10 mouse cellular contexts compared by ENCODE assay signal in genomic region chr5:122079796-122080195, GRCm38 (mm10). TPM values are rescaled to one million over a fixed set of nuclear protein-coding genes. Genes with fewer than 3 reads are reported as not detected.
DNase-seq lines count a peak whose midpoint lies in the region; TF ChIP-seq lines count a peak whose summit lies in the region.
"Had no signal": no experiment of that assay in that cellular context is flagged by ENCODE, and none has a peak within 500 bp of the region (broad histone marks: within the 10 kb centered on the region; RNA-seq: fewer than 3 reads in every experiment).

No protein-coding gene starts in this region.

- no peak for TF ChIP-seq POLR2A in bone marrow macrophage, adult 2 months (IDR thresholded peaks at IDR 0.05; ENCODE audit: borderline replicate concordance, low read depth, low read length)

- 0 out of 2 replicates have a peak, but pooled peaks have one; percentile 19 for TF ChIP-seq CTCF in bone marrow macrophage, adult 2 months (IDR thresholded peaks at IDR 0.05; ENCODE audit: low read depth, low read length)

- H3K4me1 ChIP-seq in bone marrow macrophage, adult 2 months (ENCODE audit: control insufficient read depth, insufficient read depth, low read length): peaks cover 5% of the 10 kb centered on the region

- intact Hi-C loops in left cerebral cortex, postnatal 4 days (cut with DNase I): no loop called here
- intact Hi-C loops in left cerebral cortex, postnatal 25 days (cut with DNase I): loop anchor here (5.0 kb wide), 1 partner anchor 187 kb away; no protein-coding TSS in a partner anchor

- H3K4me3 ChIP-seq in bone marrow macrophage, adult 2 months (ENCODE audit: insufficient read depth, low read length): no peak overlapping the region

- peak; percentile 56 to 66 for DNase-seq in cerebellum, postnatal 10 days
- DNase-seq in cerebellum, postnatal 36 days: no peak
- peak; percentile 52 for DNase-seq in left cerebral cortex, postnatal 4 days
- DNase-seq in left cerebral cortex, postnatal 25 days (ENCODE audit: low spot score in 2 of 2): no peak
- peak; percentile 46 for DNase-seq in A20 (ENCODE audit: low read depth, low spot score)
- DNase-seq in T-cell, adult 2 months (ENCODE audit: low spot score): no peak
- DNase-seq in adrenal gland, postnatal 36 days: no peak
- DNase-seq: embryo, embryonic 11 days had no signal

- H3K27ac ChIP-seq in bone marrow macrophage, adult 2 months (ENCODE audit: insufficient read depth, low read depth, low read length): no peak overlapping the region

RNA-seq across cellular contexts. Expression of gene Myl2, which starts 21.0 kb away (rescaled TPM):
- not detected for total RNA-seq in left cerebral cortex, postnatal 4 days (2021)
- total RNA-seq in left cerebral cortex, postnatal 25 days (2021): not detected
- polyA plus RNA-seq in bone marrow macrophage, adult 2 months (2012; ENCODE audit: insufficient read depth, insufficient read length, missing spikeins): 3.6 TPM in 1 of 2 replicates, not detected in the other
- 1 to 10 TPM in 1 of 2 experiments, not detected in 1; 2.0 TPM for total RNA-seq in adrenal gland, postnatal 36 days (2021)
- polyA plus RNA-seq: C2C12 had no signal

RNA-seq across cellular contexts. Expression of gene Cux2, which starts 29.9 kb away (rescaled TPM):
- 100 to 1,000 TPM; 182 to 239 TPM for total RNA-seq in left cerebral cortex, postnatal 4 days (2021)
- total RNA-seq in left cerebral cortex, postnatal 25 days (2021): 100 to 1,000 TPM; 196 to 205 TPM
- 0.07 TPM in 1 of 2 replicates, not detected in the other for polyA plus RNA-seq in bone marrow macrophage, adult 2 months (2012; ENCODE audit: insufficient read depth, insufficient read length, missing spikeins)
- 10 to 100 TPM; 18.6 to 20.9 TPM for total RNA-seq in adrenal gland, postnatal 36 days (2021)

Comparison
In these comparisons a context has a peak if more than half of its experiments do, and no peak if none do; other contexts are left out.
1. DNase-seq: peak in cerebellum, postnatal 10 days (2 of 2), left cerebral cortex, postnatal 4 days (single experiment) and A20 (single experiment); none in cerebellum, postnatal 36 days (0 of 2), left cerebral cortex, postnatal 25 days (0 of 2), T-cell, adult 2 months (single experiment) and adrenal gland, postnatal 36 days (0 of 2).
2. RNA of gene Cux2, which starts 29.9 kb away (total RNA-seq): 182 to 239 TPM in left cerebral cortex, postnatal 4 days and 196 to 205 TPM in left cerebral cortex, postnatal 25 days; 18.6 to 20.9 TPM in adrenal gland, postnatal 36 days; every median in the first group is over 4 times any median in the second.